Mouse (Mus musculus) erythroblast, embryonic 14.5 days (primary cell): ENCODE results near the gene 6030468B19Rik. TPM values are rescaled to one million over a fixed set of nuclear protein-coding genes. Genes with fewer than 3 reads are reported as not detected.
"Not testable (repeated sequence)": the region's sequence is repeated elsewhere in the genome, so short reads cannot be mapped to it uniquely, and the experiment has no call there.

Source experiments
- H3K27me3 ChIP-seq: 2 replicates; pipeline ENCODE4 v1.6.1; 2012; ENCODE audit warnings: inconsistent platforms; ENCODE audit not compliant: control insufficient read depth
- H3K36me3 ChIP-seq: 2 replicates; pipeline ENCODE4 v1.6.1; 2012; ENCODE audit warnings: mild to moderate bottlenecking, inconsistent platforms; ENCODE audit not compliant: control insufficient read depth
- H3K4me1 ChIP-seq: 2 replicates; pipeline ENCODE4 v1.6.1; 2012; ENCODE audit warnings: inconsistent platforms; ENCODE audit not compliant: control insufficient read depth
- H3K4me3 ChIP-seq: replicated peaks from 2 replicates; pipeline ENCODE3; 2012; ENCODE audit warnings: moderate library complexity, mild to moderate bottlenecking, inconsistent platforms
- H3K9me3 ChIP-seq: 2 replicates; pipeline ENCODE4 v1.6.1; 2012; ENCODE audit warnings: low read length, inconsistent platforms, mixed read lengths; ENCODE audit not compliant: control insufficient read depth
- GATA1 ChIP-seq: IDR thresholded peaks from 2 replicates; pipeline ENCODE4 v1.6.1; 2012; ENCODE audit warnings: low read length, inconsistent platforms, mixed read lengths
- TAL1 ChIP-seq: IDR thresholded peaks from 3 replicates; pipeline ENCODE4 v1.6.1; 2012; ENCODE audit warnings: low read length, inconsistent platforms, mixed read lengths
- polyA plus RNA-seq: library from polyadenylated mRNA; stranded (reverse); fragments of >175 nt; gene quantifications from 2 replicates; pipeline ENCODE4 v1.2.3, GENCODE M21; 2012

The 6030468B19Rik gene
- polyA plus RNA-seq, 1 experiment = 202 TPM

DNA sequence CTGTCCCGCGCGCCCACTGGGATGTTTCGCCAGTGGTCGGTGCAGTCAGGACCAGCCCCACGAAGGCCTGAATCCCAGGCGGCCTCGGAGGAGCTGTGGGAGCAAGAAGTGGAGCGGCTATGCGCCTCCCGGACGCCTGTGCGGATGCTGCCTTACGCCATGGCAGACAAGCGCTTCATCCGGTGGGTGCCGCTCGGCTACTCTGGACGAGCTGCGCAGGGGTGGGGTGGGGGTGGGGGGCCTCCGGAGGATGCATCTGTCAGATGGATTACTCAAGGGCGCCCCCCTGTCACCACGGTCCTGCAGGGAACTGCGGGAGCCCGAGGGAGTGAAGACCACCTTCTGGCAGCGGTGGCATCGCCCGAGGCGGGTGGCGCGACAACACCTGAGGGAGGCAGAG lies 14.4 kb upstream of the 6030468B19Rik start:
- Histone ChIP-seq H3K36me3 (peaks cover 70% of the 10 kb centered on the region), H3K4me3 (peak overlapping the region; percentile 79), H3K27me3 (no peaks in the 10 kb centered on the region; the same call in 1 of the 2 replicates), H3K4me1 (peaks cover 78% of the 10 kb centered on the region), H3K9me3 (no peaks in the 10 kb centered on the region)
- no peak for TF ChIP-seq TAL1
- no peak for TF ChIP-seq GATA1

DNA sequence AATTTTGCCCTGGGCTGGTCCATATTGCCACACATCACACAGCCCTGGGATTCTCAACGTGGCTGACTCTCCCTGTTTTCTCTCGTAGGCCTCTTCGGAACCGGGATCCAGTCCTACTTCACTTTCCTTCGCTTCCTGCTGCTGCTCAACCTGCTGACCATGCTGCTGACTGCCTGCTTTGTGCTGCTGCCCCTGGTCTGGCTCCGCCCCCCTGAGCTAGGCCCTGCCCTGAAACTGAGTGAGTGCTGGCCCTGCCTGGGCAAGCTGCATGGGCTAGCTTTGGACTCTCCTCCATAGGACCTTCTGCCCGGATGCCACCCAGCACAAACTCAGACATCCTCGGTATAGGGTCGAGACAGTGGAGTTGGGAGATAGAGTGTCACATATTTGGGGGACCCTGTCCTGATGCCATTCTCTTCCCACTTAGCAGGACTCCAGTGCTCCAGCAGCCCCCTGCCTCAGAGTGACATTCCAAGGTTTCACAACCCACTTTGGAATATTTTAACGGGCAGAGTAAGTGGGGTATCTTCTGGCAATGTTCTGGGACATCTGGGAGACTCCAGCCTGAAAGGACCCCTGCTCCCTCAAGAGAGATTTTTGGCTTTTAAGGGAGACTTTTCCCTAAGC lies 13.7 kb upstream of the 6030468B19Rik start:
- TF ChIP-seq GATA1 (no peak), TAL1 (no peak)
- Histone ChIP-seq H3K4me1 (peaks cover 76% of the 10 kb centered on the region), H3K4me3 (peak overlapping the region; percentile 79), H3K27me3 (no peaks in the 10 kb centered on the region; the same call in 1 of the 2 replicates), H3K9me3 (no peaks in the 10 kb centered on the region), H3K36me3 (peaks cover 70% of the 10 kb centered on the region)

DNA sequence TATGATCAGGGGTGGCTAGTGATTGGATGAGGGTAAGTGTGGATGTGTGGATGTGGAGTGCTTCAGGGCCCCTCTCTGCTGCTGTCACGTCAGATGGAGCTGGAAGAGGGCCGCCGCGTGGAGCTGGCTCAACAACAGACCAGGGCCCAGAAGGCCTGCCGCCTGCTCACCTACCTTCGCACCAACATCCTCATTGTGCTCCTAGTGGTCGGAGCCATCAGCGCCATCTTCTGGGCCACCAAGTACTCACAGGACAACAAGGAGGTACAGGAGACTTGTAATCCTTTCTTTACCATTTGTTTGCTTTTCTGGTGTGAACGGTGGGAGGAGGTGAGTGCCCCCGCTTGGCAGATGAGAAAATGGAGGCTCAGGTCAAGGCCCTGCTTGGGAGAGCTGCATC lies 11.2 kb upstream of the 6030468B19Rik start:
- peaks cover 82% of the 10 kb centered on the region for H3K36me3 ChIP-seq
- H3K4me3 ChIP-seq = peak overlapping the region; percentile 34
- H3K27me3 ChIP-seq = no peaks in the 10 kb centered on the region; the same call in 1 of the 2 replicates
- H3K9me3 ChIP-seq = no peaks in the 10 kb centered on the region
- H3K4me1 ChIP-seq = peaks cover 80% of the 10 kb centered on the region
- TF ChIP-seq GATA1 (no peak), TAL1 (no peak)

DNA sequence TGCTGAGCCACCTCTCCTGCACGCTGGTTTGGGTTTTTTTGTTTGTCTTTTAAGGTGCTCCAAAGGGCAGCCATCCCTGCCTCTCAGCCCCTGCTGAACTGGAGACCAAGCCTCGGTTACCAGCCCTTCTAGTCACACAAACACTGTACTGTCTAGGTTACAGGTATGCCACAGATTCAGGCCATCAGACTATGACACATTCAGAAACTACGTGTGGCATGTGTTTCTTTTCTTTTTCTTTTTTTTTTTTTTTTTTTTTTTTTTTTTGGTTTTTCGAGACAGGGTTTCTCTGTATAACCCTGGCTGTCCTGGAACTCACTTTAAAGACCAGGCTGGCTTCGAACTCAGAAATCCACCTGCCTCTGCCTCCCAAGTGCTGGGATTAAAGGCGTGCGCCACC lies 9.0 kb upstream of the 6030468B19Rik start:
- H3K9me3 ChIP-seq, H3K27me3 ChIP-seq, H3K4me3 ChIP-seq: not testable (repeated sequence)
- TF ChIP-seq TAL1 = peak; percentile 33; the same call in 1 of the 3 replicates
- H3K36me3 ChIP-seq = peaks cover 97% of the 10 kb centered on the region
- peaks cover 82% of the 10 kb centered on the region for H3K4me1 ChIP-seq

DNA sequence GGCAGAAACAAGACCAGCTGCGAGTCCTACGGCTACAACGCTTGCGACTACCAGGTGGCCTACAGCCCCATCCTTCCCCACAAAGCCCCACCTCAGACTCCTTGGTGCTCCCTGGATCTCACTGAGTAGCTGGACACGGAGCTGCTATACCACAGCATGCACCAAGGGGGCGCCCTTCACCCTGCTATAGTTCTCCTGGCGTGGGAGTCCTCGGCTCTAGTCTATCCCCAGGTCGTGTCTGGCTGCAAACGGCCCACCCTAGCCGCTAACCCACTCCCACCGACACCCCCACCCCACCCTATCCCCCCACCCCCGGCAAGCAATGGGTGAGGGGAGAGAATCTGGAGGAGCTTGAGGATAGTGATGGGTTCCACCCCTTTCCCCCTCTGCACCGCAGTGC lies 7.2 kb upstream of the 6030468B19Rik start:
- Histone ChIP-seq H3K36me3 (peaks cover 90% of the 10 kb centered on the region), H3K4me3 (peak overlapping the region; percentile 61), H3K9me3 (no peaks in the 10 kb centered on the region), H3K27me3 (no peaks in the 10 kb centered on the region), H3K4me1 (peaks cover 80% of the 10 kb centered on the region)
- TF ChIP-seq GATA1 (no peak), TAL1 (no peak)

DNA sequence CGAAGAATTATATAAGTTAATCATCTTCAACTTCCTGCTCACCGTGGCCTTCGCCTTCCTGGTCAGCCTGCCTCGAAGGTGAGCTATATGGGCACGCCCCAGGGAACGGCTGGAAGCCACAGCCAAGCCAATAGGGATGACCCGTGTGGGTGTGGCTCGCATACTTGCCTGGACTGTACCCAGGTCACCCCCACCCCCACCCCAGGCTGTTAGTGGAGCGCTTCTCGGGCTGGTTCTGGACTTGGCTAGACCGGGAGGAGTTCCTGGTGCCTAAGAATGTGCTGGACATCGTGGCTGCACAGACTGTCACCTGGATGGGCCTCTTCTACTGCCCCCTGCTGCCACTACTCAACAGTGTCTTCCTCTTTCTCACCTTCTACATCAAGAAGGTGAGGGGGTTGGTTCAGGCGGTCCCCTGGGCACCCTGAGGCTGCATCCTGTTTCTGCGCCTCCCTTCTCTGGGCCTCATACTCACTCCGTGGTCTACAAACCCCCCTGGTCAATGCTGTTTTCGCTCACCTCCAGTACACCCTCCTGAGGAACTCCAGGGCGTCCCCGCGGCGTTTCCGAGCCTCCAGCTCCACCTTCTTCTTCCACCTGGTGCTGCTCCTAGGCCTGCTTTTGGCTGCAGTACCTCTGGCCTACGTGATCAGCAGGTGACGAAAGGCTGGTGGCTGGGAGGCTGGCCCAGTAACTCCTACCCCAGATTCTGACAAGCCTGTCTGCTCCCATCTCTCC lies 6.6 kb upstream of the 6030468B19Rik start:
- Histone ChIP-seq H3K36me3 (peaks cover 87% of the 10 kb centered on the region), H3K4me1 (peaks cover 79% of the 10 kb centered on the region), H3K4me3 (peak overlapping the region; percentile 61), H3K9me3 (no peaks in the 10 kb centered on the region), H3K27me3 (no peaks in the 10 kb centered on the region)
- TF ChIP-seq GATA1 (no peak), TAL1 (no peak)

DNA sequence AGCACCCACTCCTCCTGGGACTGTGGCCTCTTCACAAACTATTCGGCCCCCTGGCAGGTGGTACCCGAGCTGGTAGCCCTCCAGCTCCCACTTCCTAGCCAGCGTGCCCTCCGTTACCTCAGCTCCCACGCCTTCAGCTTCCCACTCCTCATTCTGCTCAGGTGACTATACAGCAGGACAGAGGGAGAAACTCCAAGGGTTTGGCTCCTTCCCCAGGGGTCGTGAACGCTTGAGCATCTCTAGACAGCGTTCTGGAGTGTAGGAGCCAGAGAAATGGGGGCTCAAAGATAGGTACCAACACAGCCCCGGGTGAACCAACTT lies 6.1 kb upstream of the 6030468B19Rik start:
- no peaks in the 10 kb centered on the region for H3K27me3 ChIP-seq
- H3K36me3 ChIP-seq = peaks cover 86% of the 10 kb centered on the region
- peak overlapping the region; percentile 61 for H3K4me3 ChIP-seq
- peaks cover 81% of the 10 kb centered on the region for H3K4me1 ChIP-seq
- no peaks in the 10 kb centered on the region for H3K9me3 ChIP-seq
- TF ChIP-seq GATA1 (no peak), TAL1 (no peak)

DNA sequence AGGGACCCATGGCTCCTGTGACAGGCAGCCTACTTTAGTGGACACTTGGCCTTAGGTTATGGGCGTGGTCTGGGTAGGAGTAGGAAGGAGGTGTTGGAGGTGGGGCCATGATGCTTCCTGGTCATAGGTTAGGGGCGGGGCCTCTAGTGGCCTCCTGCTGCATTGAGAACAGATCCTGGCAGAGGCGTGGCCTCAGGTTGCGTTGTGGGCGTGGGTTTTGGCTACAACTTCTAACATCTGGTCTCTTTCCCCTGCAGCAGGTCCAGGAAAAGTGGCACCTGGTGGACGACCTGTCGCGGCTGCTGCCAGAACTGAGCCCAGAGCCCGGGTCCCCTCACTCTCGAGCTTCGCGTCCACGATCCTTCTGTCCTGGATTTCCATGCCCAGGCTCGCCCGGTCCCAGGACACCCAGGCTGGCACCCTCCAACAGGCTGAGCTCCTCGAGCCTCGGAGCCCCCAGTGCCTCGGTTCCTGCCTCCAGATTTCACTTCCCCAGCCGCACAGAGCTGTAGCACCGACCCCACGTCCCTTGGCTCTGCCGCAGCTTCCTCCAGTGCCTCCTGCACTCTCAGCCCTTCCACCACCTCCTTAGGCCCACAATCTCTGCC lies 5.1 kb upstream of the 6030468B19Rik start:
- peak overlapping the region; percentile 61 for H3K4me3 ChIP-seq
- TF ChIP-seq TAL1 (no peak), GATA1 (no peak)
- no peaks in the 10 kb centered on the region for H3K9me3 ChIP-seq
- peaks cover 82% of the 10 kb centered on the region for H3K4me1 ChIP-seq
- H3K36me3 ChIP-seq = peaks cover 77% of the 10 kb centered on the region
- H3K27me3 ChIP-seq = no peaks in the 10 kb centered on the region

DNA sequence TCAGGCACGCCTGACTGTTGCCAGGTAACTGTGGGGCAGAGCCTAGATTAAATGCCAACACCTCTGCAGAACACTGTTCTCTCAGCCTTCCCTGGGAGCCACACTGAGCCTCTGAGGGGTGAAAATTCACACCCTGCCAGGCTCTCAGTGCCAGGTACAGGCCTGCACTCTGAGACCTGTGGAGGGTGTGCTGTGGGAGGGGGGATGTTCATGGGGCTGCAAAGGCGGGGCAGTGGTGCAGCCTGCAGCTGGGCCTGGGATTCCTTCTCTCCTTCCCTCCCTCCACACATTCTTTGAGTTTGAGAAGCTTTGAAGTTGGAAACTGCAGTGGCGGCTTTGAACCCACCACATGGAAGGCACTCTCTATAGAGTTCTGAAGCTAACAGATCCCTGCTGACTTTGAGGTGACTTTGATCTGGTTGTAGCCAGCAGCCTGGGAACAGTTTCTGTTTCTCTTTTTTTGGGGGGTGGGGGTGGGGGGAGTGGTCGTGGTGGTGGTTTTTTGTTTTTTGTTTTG lies 3.4 kb upstream of the 6030468B19Rik start:
- TF ChIP-seq TAL1 (no peak), GATA1 (no peak)
- peaks cover 84% of the 10 kb centered on the region for H3K4me1 ChIP-seq

More for the DNA sequence above, 3.4 kb upstream of the 6030468B19Rik start:
- Histone ChIP-seq H3K27me3 (no peaks in the 10 kb centered on the region), H3K36me3 (peaks cover 74% of the 10 kb centered on the region), H3K9me3 (no peaks in the 10 kb centered on the region), H3K4me3 (no peak overlapping the region)
